Mouse (Mus musculus): Measurements from ENCODE around the gene Pdc.
"Not testable (repeated sequence)": the region's sequence is repeated elsewhere in the genome, so short reads cannot be mapped to it uniquely, and the experiment has no call there.

Pdc gene

DNA sequence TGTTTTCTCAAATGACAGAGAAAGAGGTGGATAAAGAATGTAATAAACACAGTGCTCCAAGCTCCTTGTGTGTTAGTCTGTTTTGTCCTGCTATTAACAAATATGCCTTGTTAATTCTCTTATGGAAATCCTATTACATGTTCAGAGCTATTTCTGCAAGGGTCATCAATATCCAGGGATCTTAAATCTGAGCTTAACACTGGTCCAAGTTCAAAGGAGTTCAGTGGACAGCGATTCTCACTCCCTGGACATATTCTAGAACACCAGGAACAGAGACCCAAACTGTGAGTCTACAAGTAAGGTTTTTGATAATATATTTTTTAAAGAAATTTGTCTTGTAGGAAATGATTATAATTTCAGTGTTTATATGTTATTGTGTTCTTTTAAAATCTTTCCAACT lies at the start of gene Pdc:
TSS of gene Pdc (plus strand) at position 213 of the 400 bp plus-strand sequence.
- DNase-seq (ENCODE audit: low spot score) = no peak

DNA sequence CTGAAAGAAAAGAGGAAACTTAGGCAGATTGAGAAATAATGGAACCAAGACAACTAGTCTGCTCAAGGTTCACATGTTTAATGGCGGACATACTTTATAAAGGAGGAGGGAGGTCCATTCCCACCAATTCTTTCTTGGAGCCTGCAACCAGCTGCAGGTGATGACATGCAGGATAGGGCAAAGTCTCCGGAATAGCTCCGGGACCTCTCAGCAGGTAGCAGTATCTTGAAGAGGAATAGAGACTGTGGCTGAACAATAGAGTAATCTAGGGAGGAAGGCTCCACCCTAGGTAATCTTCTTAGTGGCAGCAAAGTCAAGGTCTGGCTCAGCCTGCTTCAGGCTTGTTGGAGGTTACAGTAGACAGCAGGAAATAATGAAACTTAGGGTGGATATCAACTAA lies 25.2 kb upstream of the Pdc start:
- not testable (repeated sequence) for DNase-seq (ENCODE audit: low spot score)

DNA sequence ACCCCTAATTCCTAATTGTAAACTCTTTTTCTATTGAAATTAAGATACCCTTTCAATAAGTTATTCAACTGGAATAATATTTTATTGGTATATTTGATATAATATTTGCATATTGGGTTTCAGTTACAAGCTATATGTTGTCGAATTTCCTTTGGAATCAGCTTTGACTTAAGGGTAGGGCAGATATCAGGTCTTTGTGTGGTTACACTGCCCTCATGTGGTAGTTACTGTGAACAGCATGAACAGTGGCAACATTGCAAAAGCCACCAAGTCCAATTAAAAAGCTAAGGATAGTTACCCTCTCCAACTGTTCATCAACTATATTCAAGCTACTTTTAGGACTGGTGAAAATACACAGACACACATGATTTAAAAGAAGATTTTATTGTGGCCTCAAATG lies 11.6 kb upstream of the Pdc start:
- peak; percentile 26 for DNase-seq (ENCODE audit: low spot score)

DNA sequence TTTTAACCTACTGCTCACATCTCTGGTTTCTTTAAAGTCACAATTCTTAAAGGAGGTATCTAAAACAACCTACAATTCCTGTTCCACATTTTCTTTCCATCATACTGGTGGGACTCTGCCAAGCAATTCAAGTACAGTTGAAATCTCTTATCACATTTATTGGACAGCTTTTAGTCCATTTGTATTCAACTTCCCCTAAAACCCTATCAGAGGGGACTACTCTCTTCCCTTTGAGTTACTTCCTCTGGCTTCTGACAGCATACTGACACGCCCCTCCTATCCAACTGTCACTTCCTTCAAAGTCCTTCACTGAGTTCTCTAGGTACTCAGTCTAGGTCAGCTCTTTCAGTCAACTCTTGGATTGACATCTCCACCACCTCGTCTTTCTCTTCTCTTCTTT lies 15.9 kb downstream of the Pdc start:
- no peak for DNase-seq (ENCODE audit: low spot score)

DNA sequence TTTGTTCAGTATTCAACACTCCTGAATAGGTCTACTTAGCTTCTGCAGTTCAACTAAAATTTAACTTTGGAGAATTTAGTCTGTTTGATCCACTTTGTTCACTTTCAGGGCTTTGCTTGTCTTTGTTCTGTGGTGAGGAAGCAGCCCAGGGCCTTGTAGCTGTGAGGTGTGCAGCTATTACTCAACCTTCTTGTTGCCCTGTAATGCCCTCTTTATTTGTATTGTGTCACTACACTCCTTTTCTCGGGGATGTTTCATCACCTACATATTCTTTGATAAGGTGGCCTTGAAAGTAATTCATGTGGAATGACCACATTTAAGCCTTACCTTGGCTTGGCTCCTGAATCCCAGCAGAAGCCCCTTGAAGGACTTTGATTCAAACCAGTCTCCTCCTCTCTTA lies 41.6 kb downstream of the Pdc start:
- DNase-seq (ENCODE audit: low spot score) = no peak

- no peak for DNase-seq (ENCODE audit: low spot score)
Measured at GRCm38 (mm10) chr1:150372895-150373294, 53.7 kb downstream of the Pdc start.

GRCm38 (mm10) chr1:150374247-150374646 lies 55.0 kb downstream of the Pdc start:
- DNase-seq (ENCODE audit: low spot score) = no peak

Measured in layer of hippocampus, adult 9-10 months (tissue).